Mouse (Mus musculus) limb, embryonic 15.5 days (tissue): Measurements from ENCODE around the gene Lrrc31. TPM values are rescaled to one million over a fixed set of nuclear protein-coding genes. Genes with fewer than 3 reads are reported as not detected.

ENCODE experiments used
- ATAC-seq: fragments of 200-750 bp; cut with Nextera tagmentation; 2 replicates; pipeline ENCODE4 v1.8.0; 2017; ENCODE audit warnings: low read depth, moderate TSS enrichment; ENCODE audit not compliant: insufficient number of reproducible peaks, low FRiP score, low TSS enrichment
- H3K27ac ChIP-seq: fragments of 300-500 bp; sonication (generic); 2 replicates; pipeline ENCODE4 v1.5.1; 2015; ENCODE audit warnings: moderate library complexity, mild to moderate bottlenecking, inconsistent platforms
- H3K27me3 ChIP-seq: fragments of 300-500 bp; sonication (generic); 2 replicates; pipeline ENCODE4 v1.6.1; 2015; ENCODE audit warnings: inconsistent platforms
- H3K36me3 ChIP-seq: fragments of 300-500 bp; sonication (generic); 2 replicates; pipeline ENCODE4 v1.6.1; 2015; ENCODE audit warnings: inconsistent platforms
- H3K4me1 ChIP-seq: fragments of 300-500 bp; sonication (generic); 2 replicates; pipeline ENCODE4 v1.6.1; 2015; ENCODE audit warnings: inconsistent platforms
- H3K4me2 ChIP-seq: fragments of 300-500 bp; sonication (generic); 2 replicates; pipeline ENCODE4 v1.6.1; 2015; ENCODE audit warnings: mild to moderate bottlenecking, inconsistent platforms
- H3K4me3 ChIP-seq: fragments of 300-500 bp; sonication (generic); 2 replicates; pipeline ENCODE4 v1.5.1; 2015; ENCODE audit warnings: mild to moderate bottlenecking, inconsistent platforms
- H3K9ac ChIP-seq: fragments of 300-500 bp; sonication (generic); 2 replicates; pipeline ENCODE4 v1.6.1; 2015; ENCODE audit warnings: inconsistent platforms
- H3K9me3 ChIP-seq: fragments of 300-500 bp; sonication (generic); 2 replicates; pipeline ENCODE4 v1.6.1; 2016; ENCODE audit warnings: inconsistent platforms
- WGBS: fragments of 180-500 bp; shearing (Covaris S2); methylation state at CpG from one replicate; pipeline ENCODE4 v1.1.7; 2015; 5-methylcytosine and 5-hydroxymethylcytosine counted together
- polyA plus RNA-seq: library from polyadenylated mRNA; unstranded; fragments of >200 nt; fragmentation: Nextera tagmentation; extraction: Ambion mirVana; gene quantifications from 2 replicates; pipeline ENCODE4 v1.2.1, GENCODE M21; 2015

Lrrc31 gene
- polyA plus RNA-seq, 1 experiment from 2014 or later, result 0.10 TPM

- Histone ChIP-seq H3K9ac (no peak overlapping the region), H3K4me2 (no peak overlapping the region), H3K27ac (no peak overlapping the region), H3K4me1 (no peaks in the 10 kb centered on the region), H3K27me3 (no peaks in the 10 kb centered on the region), H3K36me3 (no peaks in the 10 kb centered on the region), H3K9me3 (no peaks in the 10 kb centered on the region), H3K4me3 (no peak overlapping the region)
- no peak for ATAC-seq
- 83% methylated on average over 9 of the region's 9 CpGs for WGBS
Measured at GRCm38 (mm10) chr3:30658486-30658885, 41.2 kb downstream of the Lrrc31 start.

- no peak overlapping the region for H3K9ac ChIP-seq
- 75% methylated on average over 5 of the region's 5 CpGs for WGBS
- H3K4me1 ChIP-seq, result no peaks in the 10 kb centered on the region
- no peaks in the 10 kb centered on the region for H3K9me3 ChIP-seq
- no peak overlapping the region for H3K4me3 ChIP-seq
- ATAC-seq, result no peak
- no peaks in the 10 kb centered on the region for H3K36me3 ChIP-seq
- no peak overlapping the region for H3K4me2 ChIP-seq
- H3K27ac ChIP-seq, result no peak overlapping the region
- peaks cover under 1% of the 10 kb centered on the region; the same call in 1 of the 2 replicates for H3K27me3 ChIP-seq
Measured at GRCm38 (mm10) chr3:30655937-30656336, 43.7 kb downstream of the Lrrc31 start.

GRCm38 (mm10) chr3:30650062-30650841, 49.4 kb downstream of the Lrrc31 start:
- H3K9me3 ChIP-seq, result no peaks in the 10 kb centered on the region
- H3K4me1 ChIP-seq, result peaks cover 15% of the 10 kb centered on the region
- H3K4me2 ChIP-seq, result peak overlapping the region; percentile 72
- no peak overlapping the region for H3K27ac ChIP-seq
- H3K27me3 ChIP-seq, result peaks cover 18% of the 10 kb centered on the region
- ATAC-seq, result no peak
- no peaks in the 10 kb centered on the region for H3K36me3 ChIP-seq
- under 1% methylated on average over 41 of the region's 41 CpGs for WGBS
- H3K4me3 ChIP-seq, result peak overlapping the region; percentile 39
- H3K9ac ChIP-seq, result no peak overlapping the region

- H3K4me3 ChIP-seq, result no peak overlapping the region
- no peak overlapping the region for H3K4me2 ChIP-seq
- no peak overlapping the region for H3K27ac ChIP-seq
- H3K9me3 ChIP-seq, result no peaks in the 10 kb centered on the region
- no peaks in the 10 kb centered on the region for H3K36me3 ChIP-seq
- 94% methylated on average over 2 of the region's 2 CpGs for WGBS
- ATAC-seq, result no peak
- peaks cover 15% of the 10 kb centered on the region for H3K4me1 ChIP-seq
- peaks cover 18% of the 10 kb centered on the region for H3K27me3 ChIP-seq
- no peak overlapping the region for H3K9ac ChIP-seq
Measured at GRCm38 (mm10) chr3:30648466-30648865, 51.2 kb downstream of the Lrrc31 start.

- no peak; the same call in 1 of the 2 replicates for ATAC-seq
- peak within 1 kb of the TSS; percentile 38 for H3K4me3 ChIP-seq
- no peaks in the 10 kb centered on the region for H3K9me3 ChIP-seq
- no peaks in the 10 kb centered on the region for H3K36me3 ChIP-seq
- no peak within 1 kb of the TSS for H3K9ac ChIP-seq
- peaks cover 18% of the 10 kb centered on the region for H3K27me3 ChIP-seq
- H3K4me2 ChIP-seq, result peak within 1 kb of the TSS; percentile 71
- no peak within 1 kb of the TSS for H3K27ac ChIP-seq
- peaks cover 15% of the 10 kb centered on the region for H3K4me1 ChIP-seq
- WGBS, result 2% methylated on average over 25 of the region's 25 CpGs
Measured at GRCm38 (mm10) chr3:30647440-30648090, 52.1 kb downstream of the Lrrc31 start, which contains the start of gene Lrrc34. Lrrc34 (minus strand) TSS chr3:30647869.

GRCm38 (mm10) chr3:30646761-30647160, 52.9 kb downstream of the Lrrc31 start:
- Histone ChIP-seq H3K36me3 (no peaks in the 10 kb centered on the region), H3K4me3 (no peak overlapping the region), H3K27me3 (peaks cover 18% of the 10 kb centered on the region), H3K9ac (no peak overlapping the region), H3K9me3 (no peaks in the 10 kb centered on the region), H3K4me1 (peaks cover 15% of the 10 kb centered on the region), H3K4me2 (no peak overlapping the region), H3K27ac (no peak overlapping the region)
- no peak for ATAC-seq
- 49% methylated on average over 8 of the region's 8 CpGs for WGBS

- Histone ChIP-seq H3K4me2 (no peak within 1 kb of the TSS), H3K36me3 (no peaks in the 10 kb centered on the region), H3K27me3 (peaks cover 7% of the 10 kb centered on the region; the same call in 1 of the 2 replicates), H3K27ac (no peak within 1 kb of the TSS), H3K9me3 (no peaks in the 10 kb centered on the region), H3K4me1 (peaks cover 5% of the 10 kb centered on the region), H3K9ac (no peak within 1 kb of the TSS), H3K4me3 (no peak within 1 kb of the TSS)
- ATAC-seq, result no peak
- WGBS, result 72% methylated on average over 2 of the region's 2 CpGs
Measured at GRCm38 (mm10) chr3:30644207-30644606, 55.4 kb downstream of the Lrrc31 start, which contains the start of gene Lrriq4. Lrriq4 (plus strand) TSS chr3:30644507.

- no peak overlapping the region for H3K9ac ChIP-seq
- no peaks in the 10 kb centered on the region for H3K27me3 ChIP-seq
- no peak for ATAC-seq
- H3K9me3 ChIP-seq, result no peaks in the 10 kb centered on the region
- 75% methylated on average over 4 of the region's 4 CpGs for WGBS
- H3K27ac ChIP-seq, result no peak overlapping the region
- no peak overlapping the region for H3K4me3 ChIP-seq
- H3K36me3 ChIP-seq, result no peaks in the 10 kb centered on the region
- no peak overlapping the region for H3K4me2 ChIP-seq
- H3K4me1 ChIP-seq, result no peaks in the 10 kb centered on the region
Measured at GRCm38 (mm10) chr3:30635629-30636028, 64.0 kb downstream of the Lrrc31 start.

- Histone ChIP-seq H3K4me1 (no peaks in the 10 kb centered on the region), H3K9ac (no peak overlapping the region), H3K27ac (no peak overlapping the region), H3K36me3 (no peaks in the 10 kb centered on the region), H3K4me3 (no peak overlapping the region), H3K4me2 (no peak overlapping the region), H3K27me3 (no peaks in the 10 kb centered on the region), H3K9me3 (no peaks in the 10 kb centered on the region)
- ATAC-seq, result no peak
- 64% methylated on average over 3 of the region's 3 CpGs for WGBS
Measured at GRCm38 (mm10) chr3:30633681-30634080, 66.0 kb downstream of the Lrrc31 start.

Other genes starting within 250 kb of the Lrrc31 start
- gene Mecom, start 151.8 kb downstream of the Lrrc31 start, polyA plus RNA-seq, result 37.7 and 38.4 TPM in 2 replicates
- not detected in 2 replicates for gene Actrt3, start 99.9 kb downstream of the Lrrc31 start, polyA plus RNA-seq
- gene Mynn, start 97.8 kb downstream of the Lrrc31 start, polyA plus RNA-seq, result 30.4 and 31.5 TPM in 2 replicates
- gene Lrriq4, start 55.3 kb downstream of the Lrrc31 start, polyA plus RNA-seq, result not detected in 2 replicates
- gene Lrrc34, start 52.0 kb downstream of the Lrrc31 start, polyA plus RNA-seq, result 0.42 and 0.89 TPM in 2 replicates
- 0.05 TPM in 1 of 2 replicates, not detected in the other for gene Samd7, start 46.5 kb upstream of the Lrrc31 start, polyA plus RNA-seq
- gene Sec62, start 93.0 kb upstream of the Lrrc31 start, polyA plus RNA-seq, result 86.5 and 102 TPM in 2 replicates
- 16.8 and 18.6 TPM in 2 replicates for gene Gpr160, start 156.1 kb upstream of the Lrrc31 start, polyA plus RNA-seq